Mouse (Mus musculus): ENCODE results near the gene Nos1ap.

The Nos1ap gene

GRCm38 (mm10) chr1:170270281-170270680, 319.4 kb downstream of the Nos1ap start:
- no peak for DNase-seq

GRCm38 (mm10) chr1:170255560-170255910, 334.1 kb downstream of the Nos1ap start:
- peak; percentile 93 for DNase-seq

GRCm38 (mm10) chr1:170254893-170255559, 334.6 kb downstream of the Nos1ap start:
- DNase-seq = no peak
